Mouse (Mus musculus) lung, embryonic 14.5 days (tissue): ENCODE measurements around the gene Basp1. TPM values are rescaled to one million over a fixed set of nuclear protein-coding genes. Genes with fewer than 3 reads are reported as not detected.

Experiments
- ATAC-seq: fragments of 200-750 bp; cut with Nextera tagmentation; 2 replicates; pipeline ENCODE4 v1.8.0; 2017; ENCODE audit warnings: mild to moderate bottlenecking, moderate TSS enrichment, moderate library complexity; ENCODE audit not compliant: insufficient read depth
- DNase-seq: peaks from one replicate; pipeline ENCODE4 v3.0.0-alpha.2; 2015
- H3K27ac ChIP-seq: fragments of 300-500 bp; sonication (generic); 2 replicates; pipeline ENCODE4 v1.5.1; 2014; ENCODE audit warnings: low read depth, mild to moderate bottlenecking, moderate library complexity
- H3K27me3 ChIP-seq: fragments of 300-500 bp; sonication (generic); 2 replicates; pipeline ENCODE4 v1.6.1; 2014; ENCODE audit warnings: low read length, control low read depth; ENCODE audit not compliant: insufficient read depth
- H3K36me3 ChIP-seq: fragments of 300-500 bp; sonication (generic); 2 replicates; pipeline ENCODE4 v1.6.1; 2014; ENCODE audit warnings: control low read depth; ENCODE audit not compliant: insufficient read depth
- H3K4me1 ChIP-seq: fragments of 300-500 bp; sonication (generic); 2 replicates; pipeline ENCODE4 v1.6.1; 2014; ENCODE audit warnings: antibody characterized with exemption, control low read depth; ENCODE audit not compliant: insufficient read depth
- H3K4me2 ChIP-seq: fragments of 300-500 bp; sonication (generic); 2 replicates; pipeline ENCODE4 v1.6.1; 2014; ENCODE audit warnings: mild to moderate bottlenecking
- H3K4me3 ChIP-seq: fragments of 300-500 bp; sonication (generic); 2 replicates; pipeline ENCODE4 v1.5.1; 2014; ENCODE audit warnings: low read depth, low read length
- H3K9ac ChIP-seq: fragments of 300-500 bp; sonication (generic); 2 replicates; pipeline ENCODE4 v1.6.1; 2014
- H3K9me3 ChIP-seq: fragments of 300-500 bp; sonication (generic); 2 replicates; pipeline ENCODE4 v1.6.1; 2016; ENCODE audit warnings: low read depth, low read length, control low read depth
- CTCF ChIP-seq: IDR thresholded peaks from 2 replicates; pipeline ENCODE4 v1.5.1; 2016; ENCODE audit warnings: antibody characterized with exemption, low read depth
- WGBS: fragments of 180-500 bp; shearing (Covaris S2); extraction: QIAGEN DNeasy Blood & Tissue Kit; methylation state at CpG from one replicate; pipeline ENCODE4 v1.1.7; 2014; 5-methylcytosine and 5-hydroxymethylcytosine counted together
- polyA plus RNA-seq: library from polyadenylated mRNA; unstranded; fragments of >200 nt; fragmentation: Nextera tagmentation; extraction: Ambion mirVana; gene quantifications from 2 replicates; pipeline ENCODE4 v1.2.1, GENCODE M21; 2014

The Basp1 gene
- polyA plus RNA-seq, 1 experiment from 2014 or later = 37.8 TPM

DNA sequence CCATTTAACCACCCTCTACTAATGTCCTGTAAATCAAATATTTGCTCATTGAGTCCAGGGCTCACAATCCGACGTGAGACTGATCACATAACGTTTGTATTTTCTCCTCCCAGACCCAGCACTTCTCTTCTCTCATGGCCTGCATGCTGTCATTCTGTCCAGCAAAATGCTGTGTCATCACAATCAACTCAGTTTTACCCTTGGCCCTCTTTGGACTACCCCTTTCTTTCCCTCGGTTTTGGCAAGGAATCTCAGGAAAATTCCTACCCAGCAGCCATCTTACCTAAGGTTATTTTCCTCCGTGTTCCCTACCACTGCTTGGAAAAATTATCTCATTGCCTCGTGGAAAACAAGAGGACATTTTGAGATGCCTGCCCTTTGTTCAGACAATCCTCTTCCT is 60.1 kb downstream of the Basp1 start:
- no peak overlapping the region for H3K9ac ChIP-seq
- ATAC-seq (no peak), DNase-seq (no peak)
- no peak overlapping the region for H3K4me2 ChIP-seq
- TF ChIP-seq CTCF = no peak
- no peak overlapping the region for H3K27ac ChIP-seq
- H3K4me1 ChIP-seq = no peaks in the 10 kb centered on the region
- WGBS = 59% methylated on average over 6 of the region's 6 CpGs
- no peaks in the 10 kb centered on the region for H3K9me3 ChIP-seq
- H3K27me3 ChIP-seq = no peaks in the 10 kb centered on the region
- no peaks in the 10 kb centered on the region for H3K36me3 ChIP-seq
- H3K4me3 ChIP-seq = no peak overlapping the region

DNA sequence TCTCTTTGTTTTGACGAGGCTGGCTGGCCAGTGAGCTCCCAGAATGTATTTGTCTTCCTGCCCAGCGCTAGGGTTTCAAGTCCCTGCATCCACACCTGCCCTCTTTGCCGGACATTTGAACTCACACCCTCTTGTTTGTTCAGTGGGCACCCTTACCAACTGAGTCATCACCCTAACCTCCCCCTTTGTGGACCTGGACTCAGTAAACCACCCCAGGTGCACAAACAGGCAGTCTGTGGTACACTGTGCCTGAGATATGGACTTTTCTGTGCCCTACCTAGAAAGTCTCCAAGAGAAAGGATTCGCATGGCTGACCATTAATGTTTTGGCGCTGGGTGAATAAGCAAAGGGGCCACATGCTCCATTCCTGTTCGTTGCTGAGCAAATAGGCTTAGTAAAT is 70.3 kb downstream of the Basp1 start:
- Histone ChIP-seq H3K4me1 (no peaks in the 10 kb centered on the region), H3K9ac (no peak overlapping the region), H3K4me2 (no peak overlapping the region), H3K4me3 (no peak overlapping the region), H3K27ac (no peak overlapping the region), H3K36me3 (no peaks in the 10 kb centered on the region), H3K27me3 (no peaks in the 10 kb centered on the region), H3K9me3 (no peaks in the 10 kb centered on the region)
- no peak for ATAC-seq
- 57% methylated on average over 6 of the region's 6 CpGs for WGBS
- no peak for TF ChIP-seq CTCF
- DNase-seq = no peak

DNA sequence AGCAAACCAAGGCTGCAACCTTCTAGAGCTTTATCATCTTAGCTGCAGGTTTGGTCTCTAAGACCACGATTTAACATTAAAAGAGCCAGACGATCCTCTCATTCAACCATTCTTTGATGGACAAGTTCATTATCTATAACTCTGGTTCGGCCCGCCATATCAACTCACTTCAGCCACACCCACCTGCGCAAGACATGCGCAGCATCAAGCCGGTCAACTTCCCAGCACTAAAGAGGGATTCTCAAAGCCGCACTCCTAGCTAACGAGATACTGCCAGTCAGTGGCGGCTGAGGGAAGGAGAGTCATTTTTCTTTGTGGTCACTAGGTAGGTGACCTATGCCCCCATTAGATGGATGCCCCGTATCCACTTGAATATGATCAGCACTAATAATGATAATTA is 78.3 kb downstream of the Basp1 start:
- no peaks in the 10 kb centered on the region for H3K4me1 ChIP-seq
- H3K36me3 ChIP-seq = no peaks in the 10 kb centered on the region
- no peak overlapping the region for H3K4me3 ChIP-seq
- DNase-seq (no peak), ATAC-seq (no peak)
- no peaks in the 10 kb centered on the region for H3K9me3 ChIP-seq
- H3K9ac ChIP-seq = no peak overlapping the region
- H3K4me2 ChIP-seq = no peak overlapping the region
- H3K27ac ChIP-seq = no peak overlapping the region
- no peak for TF ChIP-seq CTCF
- no peaks in the 10 kb centered on the region for H3K27me3 ChIP-seq
- 90% methylated on average over 11 of the region's 11 CpGs for WGBS

DNA sequence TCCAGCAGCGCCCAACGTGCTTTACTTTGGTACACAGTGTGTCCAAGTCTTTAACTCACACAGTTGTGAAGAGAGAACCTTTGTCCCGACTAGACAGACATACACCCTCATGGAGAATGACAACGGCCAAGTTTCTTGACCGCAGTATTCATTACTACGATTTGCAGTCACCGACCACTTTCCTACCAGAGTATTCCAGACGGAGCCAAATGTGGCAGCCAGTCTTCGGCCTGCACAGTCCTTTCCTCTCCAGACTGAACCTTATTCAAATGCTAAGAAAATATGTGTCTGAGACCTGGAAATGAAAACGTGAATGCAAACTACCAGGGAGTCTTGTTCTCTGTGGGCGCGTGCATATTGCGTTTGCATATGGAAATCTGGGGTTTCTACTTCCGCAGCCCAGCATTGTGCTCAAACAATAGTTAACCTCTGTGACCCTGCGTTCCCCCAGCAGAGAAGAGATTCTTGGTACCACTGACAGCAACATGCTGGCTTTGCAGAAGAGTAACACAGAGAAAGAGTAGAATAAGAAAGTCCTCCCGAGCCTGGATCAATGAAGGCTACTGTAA is 81.6 kb downstream of the Basp1 start:
- ATAC-seq (no peak), DNase-seq (no peak)
- no peak overlapping the region for H3K27ac ChIP-seq
- H3K27me3 ChIP-seq = no peaks in the 10 kb centered on the region
- H3K4me1 ChIP-seq = no peaks in the 10 kb centered on the region
- 64% methylated on average over 16 of the region's 16 CpGs for WGBS
- no peak overlapping the region for H3K4me3 ChIP-seq
- H3K9ac ChIP-seq = no peak overlapping the region
- no peaks in the 10 kb centered on the region for H3K9me3 ChIP-seq
- no peaks in the 10 kb centered on the region for H3K36me3 ChIP-seq
- TF ChIP-seq CTCF = no peak
- H3K4me2 ChIP-seq = no peak overlapping the region

DNA sequence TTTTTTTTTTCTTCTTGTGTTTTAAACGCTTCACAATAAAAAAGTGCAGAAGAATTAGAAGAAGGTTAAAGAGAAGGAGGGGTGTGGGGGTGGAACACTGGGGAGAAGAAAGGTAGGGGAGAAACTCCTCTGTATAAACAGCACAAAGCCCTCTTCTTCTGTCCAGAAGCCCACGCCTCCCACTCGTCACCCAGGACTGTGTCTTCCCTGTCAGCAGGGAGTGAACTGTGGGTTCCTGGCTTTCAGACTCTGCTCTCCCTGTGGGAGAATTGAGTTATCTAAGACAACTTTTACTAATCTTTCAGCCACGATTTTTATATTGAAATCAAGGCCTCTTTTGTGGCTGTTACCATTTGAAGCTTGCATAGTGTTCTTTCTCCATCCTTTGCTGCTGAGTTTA is 82.6 kb downstream of the Basp1 start:
- H3K27me3 ChIP-seq = no peaks in the 10 kb centered on the region
- no peak for TF ChIP-seq CTCF
- no peaks in the 10 kb centered on the region for H3K9me3 ChIP-seq
- no peak overlapping the region for H3K4me3 ChIP-seq
- no peak overlapping the region for H3K9ac ChIP-seq
- H3K27ac ChIP-seq = no peak overlapping the region
- DNase-seq (no peak), ATAC-seq (no peak)
- WGBS = 69% methylated on average over 4 of the region's 4 CpGs
- no peaks in the 10 kb centered on the region for H3K36me3 ChIP-seq
- no peak overlapping the region for H3K4me2 ChIP-seq
- no peaks in the 10 kb centered on the region for H3K4me1 ChIP-seq

DNA sequence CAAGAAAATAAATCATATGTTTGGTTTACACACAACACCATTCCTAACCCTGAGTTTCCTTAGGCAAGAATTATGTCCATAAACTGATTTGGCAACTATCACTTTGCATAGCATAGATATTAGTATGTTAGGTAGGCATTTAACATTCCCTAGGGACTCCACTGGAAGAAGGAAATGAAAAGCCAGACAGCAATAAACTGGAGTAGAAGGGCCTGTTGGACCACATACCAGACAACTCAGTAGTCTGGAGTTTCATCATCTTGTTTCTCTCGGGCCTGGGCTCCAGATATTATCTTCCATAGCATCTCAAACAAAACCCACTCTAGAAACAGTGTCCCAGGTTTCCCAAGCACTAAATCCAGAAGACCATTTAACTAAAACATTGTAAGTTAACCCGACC is 91.0 kb downstream of the Basp1 start:
- ATAC-seq (no peak), DNase-seq (no peak)
- H3K27ac ChIP-seq = no peak overlapping the region

DNA sequence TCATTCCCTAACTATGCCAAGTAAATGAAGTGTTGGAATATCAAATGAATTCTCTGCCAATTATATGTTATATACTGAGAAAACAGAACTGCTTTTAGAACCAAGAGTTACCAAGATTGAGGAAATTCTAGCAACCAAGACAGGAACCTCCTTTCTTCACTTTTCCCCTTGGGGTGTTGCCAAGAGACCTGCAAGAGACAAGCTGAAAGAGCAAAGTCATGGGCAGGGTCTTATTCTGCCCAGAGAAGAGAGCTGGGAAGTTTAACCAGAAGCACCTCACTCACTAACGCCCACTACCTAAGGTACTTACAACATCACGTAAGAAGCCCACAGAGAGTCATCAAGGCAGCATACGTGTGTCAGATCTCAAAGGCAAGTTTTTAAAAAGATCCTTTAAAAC is 91.5 kb downstream of the Basp1 start:
- H3K4me2 ChIP-seq = no peak overlapping the region
- WGBS = 83% methylated on average over 3 of the region's 3 CpGs
- no peaks in the 10 kb centered on the region for H3K36me3 ChIP-seq
- no peak overlapping the region for H3K4me3 ChIP-seq
- no peak overlapping the region for H3K9ac ChIP-seq
- H3K27ac ChIP-seq = no peak overlapping the region
- no peak for TF ChIP-seq CTCF
- ATAC-seq = no peak
- no peaks in the 10 kb centered on the region for H3K9me3 ChIP-seq
- peak; percentile 13 for DNase-seq
- no peaks in the 10 kb centered on the region for H3K4me1 ChIP-seq
- no peaks in the 10 kb centered on the region for H3K27me3 ChIP-seq

More for the DNA sequence above, 91.0 kb downstream of the Basp1 start:
- Histone ChIP-seq H3K27me3 (no peaks in the 10 kb centered on the region), H3K4me3 (no peak overlapping the region), H3K4me2 (no peak overlapping the region), H3K36me3 (no peaks in the 10 kb centered on the region), H3K9ac (no peak overlapping the region), H3K4me1 (no peaks in the 10 kb centered on the region), H3K9me3 (no peaks in the 10 kb centered on the region)
- WGBS = 56% methylated on average over 2 of the region's 2 CpGs
- TF ChIP-seq CTCF = no peak

DNA sequence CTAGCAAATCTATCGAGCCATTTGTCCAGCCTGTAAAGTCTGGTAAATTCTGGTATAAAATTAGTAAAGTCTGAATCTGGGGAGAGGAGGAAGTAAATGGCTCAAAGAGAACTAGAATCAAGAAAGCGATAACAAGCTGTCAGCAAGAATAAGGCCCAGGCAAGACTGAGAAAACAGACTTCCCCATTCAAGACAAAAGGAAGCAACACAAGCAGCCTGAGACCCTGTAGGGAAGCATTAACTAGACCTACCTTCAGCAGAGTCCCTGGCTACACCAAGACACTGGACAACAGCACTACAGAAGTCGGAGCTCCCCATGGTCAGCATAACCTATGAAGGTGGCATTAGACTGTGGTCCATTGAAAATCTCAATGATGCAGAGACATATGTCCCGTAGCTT is 91.9 kb downstream of the Basp1 start:
- Histone ChIP-seq H3K27me3 (no peaks in the 10 kb centered on the region), H3K4me3 (no peak overlapping the region), H3K27ac (no peak overlapping the region), H3K9me3 (no peaks in the 10 kb centered on the region), H3K4me2 (no peak overlapping the region), H3K9ac (no peak overlapping the region), H3K4me1 (no peaks in the 10 kb centered on the region), H3K36me3 (no peaks in the 10 kb centered on the region)
- WGBS = 84% methylated on average over 4 of the region's 4 CpGs
- TF ChIP-seq CTCF = no peak
- no peak for ATAC-seq
- no peak for DNase-seq
